Mouse (Mus musculus): ENCODE data around the gene Terf2.

- TF ChIP-seq POLR2A (IDR thresholded peaks at IDR 0.05; ENCODE audit: borderline replicate concordance, extremely low read depth, insufficient read depth, insufficient read length, poor library complexity, severe bottlenecking) = no peak
- TF ChIP-seq CTCF (IDR thresholded peaks at IDR 0.05; ENCODE audit: borderline replicate concordance, extremely low read depth, insufficient read depth, insufficient read length) = no peak
These were observed 44.3 kb downstream of the Terf2 start for GRCm38 (mm10) chr8:107052046-107052445.
